Mouse (Mus musculus) forebrain, embryonic 14.5 days (tissue): ENCODE results near the gene Hnrnpm. TPM values are rescaled to one million over a fixed set of nuclear protein-coding genes. Genes with fewer than 3 reads are reported as not detected.

Source experiments
- ATAC-seq: fragments of 200-750 bp; cut with Nextera tagmentation; 2 replicates; pipeline ENCODE4 v1.8.0; 2017; ENCODE audit warnings: mild to moderate bottlenecking, moderate library complexity
- DNase-seq: peaks from one replicate; pipeline ENCODE4 v3.0.0-alpha.2; 2015; ENCODE audit warnings: low spot score
- H3K27ac ChIP-seq: fragments of 300-500 bp; sonication (generic); 2 replicates; pipeline ENCODE4 v1.5.1; 2014; ENCODE audit warnings: low read depth, mild to moderate bottlenecking, control low read depth, low read length, moderate library complexity
- H3K27me3 ChIP-seq: fragments of 300-500 bp; sonication (generic); replicated peaks from 2 replicates; pipeline ENCODE4 v1.6.1; 2014; ENCODE audit warnings: low read length, control low read depth, mixed read lengths; ENCODE audit not compliant: control insufficient read depth, insufficient read depth
- H3K36me3 ChIP-seq: fragments of 300-500 bp; sonication (generic); 2 replicates; pipeline ENCODE4 v1.6.1; 2014; ENCODE audit warnings: low read length, control low read depth; ENCODE audit not compliant: control insufficient read depth, insufficient read depth
- H3K4me1 ChIP-seq: fragments of 300-500 bp; sonication (generic); 2 replicates; pipeline ENCODE4 v1.6.1; 2014; ENCODE audit warnings: antibody characterized with exemption, low read length, control low read depth; ENCODE audit not compliant: control insufficient read depth, insufficient read depth
- H3K4me2 ChIP-seq: fragments of 300-500 bp; sonication (generic); 2 replicates; pipeline ENCODE4 v1.6.1; 2014; ENCODE audit warnings: mild to moderate bottlenecking, control low read depth, low read length
- H3K4me3 ChIP-seq: fragments of 300-500 bp; sonication (generic); 2 replicates; pipeline ENCODE4 v1.5.1; 2014; ENCODE audit warnings: low read depth, low read length, control low read depth
- H3K9ac ChIP-seq: fragments of 300-500 bp; sonication (generic); 2 replicates; pipeline ENCODE4 v1.6.1; 2014; ENCODE audit warnings: mild to moderate bottlenecking, low read length, control low read depth, moderate library complexity
- H3K9me3 ChIP-seq: fragments of 300-500 bp; sonication (generic); replicated peaks from 2 replicates; pipeline ENCODE4 v1.6.1; 2016; ENCODE audit warnings: low read length, control low read depth, mixed read lengths; ENCODE audit not compliant: control insufficient read depth
- WGBS: fragments of 180-500 bp; shearing (Covaris S2); extraction: QIAGEN DNeasy Blood & Tissue Kit; methylation state at CpG from one replicate; pipeline ENCODE4 v1.1.7; 2014; 5-methylcytosine and 5-hydroxymethylcytosine counted together
- polyA plus RNA-seq: library from polyadenylated mRNA; unstranded; fragments of >200 nt; fragmentation: Nextera tagmentation; extraction: Ambion mirVana; gene quantifications from 2 replicates; pipeline ENCODE4 v1.2.1, GENCODE M21; 2014

Gene Hnrnpm
- polyA plus RNA-seq, 1 experiment from 2014 or later, result 242 TPM

GRCm38 (mm10) chr17:33645073-33645472 lies 41.6 kb downstream of the Hnrnpm start:
- 97% methylated on average over 8 of the region's 8 CpGs for WGBS
- Histone ChIP-seq H3K4me3 (no peak overlapping the region), H3K4me2 (no peak overlapping the region), H3K9me3 (no peaks in the 10 kb centered on the region), H3K4me1 (no peaks in the 10 kb centered on the region), H3K27ac (no peak overlapping the region), H3K27me3 (no peaks in the 10 kb centered on the region), H3K9ac (no peak overlapping the region), H3K36me3 (peaks cover 79% of the 10 kb centered on the region)
- DNase-seq, result no peak
- no peak for ATAC-seq

GRCm38 (mm10) chr17:33644068-33644467 lies 42.6 kb downstream of the Hnrnpm start:
- no peak overlapping the region for H3K4me3 ChIP-seq
- no peak for ATAC-seq
- no peaks in the 10 kb centered on the region for H3K27me3 ChIP-seq
- no peaks in the 10 kb centered on the region for H3K9me3 ChIP-seq
- no peak overlapping the region for H3K4me2 ChIP-seq
- DNase-seq, result no peak
- 96% methylated on average over 4 of the region's 4 CpGs for WGBS
- no peak overlapping the region for H3K27ac ChIP-seq
- H3K4me1 ChIP-seq, result no peaks in the 10 kb centered on the region
- H3K9ac ChIP-seq, result no peak overlapping the region
- H3K36me3 ChIP-seq, result peaks cover 69% of the 10 kb centered on the region

GRCm38 (mm10) chr17:33639743-33640142 lies 46.9 kb downstream of the Hnrnpm start:
- Histone ChIP-seq H3K4me2 (no peak overlapping the region), H3K4me1 (no peaks in the 10 kb centered on the region), H3K9me3 (no peaks in the 10 kb centered on the region), H3K27me3 (no peaks in the 10 kb centered on the region), H3K9ac (no peak overlapping the region), H3K36me3 (peaks cover 43% of the 10 kb centered on the region), H3K4me3 (no peak overlapping the region), H3K27ac (no peak overlapping the region)
- WGBS, result 72% methylated on average over 6 of the region's 6 CpGs
- DNase-seq (no peak), ATAC-seq (no peak)

GRCm38 (mm10) chr17:33637516-33638276 lies 49.0 kb downstream of the Hnrnpm start, which contains the start of gene Pram1:
Pram1 (plus strand) TSS chr17:33638056.
- ATAC-seq, result no peak
- H3K4me1 ChIP-seq, result no peaks in the 10 kb centered on the region
- 92% methylated on average over 4 of the region's 4 CpGs for WGBS
- H3K9ac ChIP-seq, result no peak within 1 kb of the TSS
- no peaks in the 10 kb centered on the region for H3K27me3 ChIP-seq
- H3K27ac ChIP-seq, result no peak within 1 kb of the TSS
- H3K4me2 ChIP-seq, result no peak within 1 kb of the TSS
- no peak for DNase-seq
- no peaks in the 10 kb centered on the region for H3K9me3 ChIP-seq
- H3K36me3 ChIP-seq, result peaks cover 26% of the 10 kb centered on the region
- no peak within 1 kb of the TSS for H3K4me3 ChIP-seq

- 81% methylated on average over 2 of the region's 2 CpGs for WGBS
- H3K36me3 ChIP-seq, result peaks cover 21% of the 10 kb centered on the region
- no peak for ATAC-seq
Measured at GRCm38 (mm10) chr17:33637038-33637437, 49.6 kb downstream of the Hnrnpm start.

GRCm38 (mm10) chr17:33631796-33632195 lies 54.9 kb downstream of the Hnrnpm start:
- peaks cover 25% of the 10 kb centered on the region for H3K36me3 ChIP-seq
- no peak for ATAC-seq
- H3K9ac ChIP-seq, result no peak overlapping the region
- WGBS, result 80% methylated on average over 5 of the region's 5 CpGs
- no peak overlapping the region for H3K4me3 ChIP-seq
- no peak for DNase-seq
- no peaks in the 10 kb centered on the region for H3K9me3 ChIP-seq
- H3K27me3 ChIP-seq, result no peaks in the 10 kb centered on the region
- no peak overlapping the region for H3K4me2 ChIP-seq
- peaks cover 9% of the 10 kb centered on the region for H3K4me1 ChIP-seq
- H3K27ac ChIP-seq, result no peak overlapping the region

More at GRCm38 (mm10) chr17:33637038-33637437, 49.6 kb downstream of the Hnrnpm start:
- H3K27ac ChIP-seq, result no peak overlapping the region
- no peak overlapping the region for H3K4me2 ChIP-seq
- DNase-seq, result no peak
- no peaks in the 10 kb centered on the region for H3K9me3 ChIP-seq
- no peak overlapping the region for H3K4me3 ChIP-seq
- no peak overlapping the region for H3K9ac ChIP-seq
- H3K27me3 ChIP-seq, result no peaks in the 10 kb centered on the region
- H3K4me1 ChIP-seq, result no peaks in the 10 kb centered on the region

- peaks cover 9% of the 10 kb centered on the region for H3K4me1 ChIP-seq
- no peaks in the 10 kb centered on the region for H3K9me3 ChIP-seq
- ATAC-seq (no peak), DNase-seq (no peak)
- no peak overlapping the region for H3K4me2 ChIP-seq
- WGBS, result 95% methylated on average over 9 of the region's 9 CpGs
- H3K9ac ChIP-seq, result no peak overlapping the region
- H3K36me3 ChIP-seq, result peaks cover 24% of the 10 kb centered on the region
- no peak overlapping the region for H3K27ac ChIP-seq
- no peak overlapping the region for H3K4me3 ChIP-seq
- H3K27me3 ChIP-seq, result no peaks in the 10 kb centered on the region
Measured at GRCm38 (mm10) chr17:33631236-33631635, 55.4 kb downstream of the Hnrnpm start.

- DNase-seq (no peak), ATAC-seq (no peak)
- Histone ChIP-seq H3K9ac (no peak overlapping the region), H3K4me2 (peak overlapping the region; percentile 72; the same call in 1 of the 2 replicates), H3K27ac (no peak overlapping the region), H3K36me3 (peaks cover 20% of the 10 kb centered on the region), H3K4me3 (no peak overlapping the region), H3K27me3 (no peaks in the 10 kb centered on the region), H3K4me1 (peaks cover 9% of the 10 kb centered on the region), H3K9me3 (no peaks in the 10 kb centered on the region)
- 88% methylated on average over 13 of the region's 13 CpGs for WGBS
Measured at GRCm38 (mm10) chr17:33630171-33630895, 56.3 kb downstream of the Hnrnpm start.
